Mouse (Mus musculus) MEL (cell line): ENCODE measurements around the gene Syt7.

Experiments
- CHD1 ChIP-seq: IDR thresholded peaks from 2 replicates; pipeline ENCODE4 v1.6.1; 2012; ENCODE audit warnings: low read depth, mild to moderate bottlenecking, inconsistent platforms, low read length, improper control_type of control experiment
- CTCF ChIP-seq, 3 experiments: IDR thresholded peaks in 2 of 3; conservative IDR thresholded peaks in 1 of 3; 2 replicates each; pipeline ENCODE4 v1.5.1; 2011 to 2012; ENCODE audit warnings: low read length in 3 of 3, low read depth in 2 of 3, mild to moderate bottlenecking in 2 of 3, improper control_type of control experiment in 1 of 3, inconsistent platforms in 1 of 3, mixed read lengths in 1 of 3, moderate library complexity in 1 of 3; ENCODE audit not compliant: control insufficient read depth in 1 of 3, insufficient read depth in 1 of 3, poor library complexity in 1 of 3, severe bottlenecking in 1 of 3
- E2F4 ChIP-seq: IDR thresholded peaks from 2 replicates; pipeline ENCODE4 v1.6.1; 2011; ENCODE audit warnings: low read depth, low read length, improper control_type of control experiment, borderline replicate concordance
- EP300 ChIP-seq, 2 experiments: IDR thresholded peaks; 2 replicates each; pipeline ENCODE4 v1.6.1; 2011; ENCODE audit warnings: improper control_type of control experiment in 2 of 2, low read length in 2 of 2, low read depth in 1 of 2, mild to moderate bottlenecking in 1 of 2
- JUND ChIP-seq: IDR thresholded peaks from 2 replicates; pipeline ENCODE4 v1.6.1; 2011; ENCODE audit warnings: low read depth, mild to moderate bottlenecking, improper control_type of control experiment, low read length
- MXI1 ChIP-seq: IDR thresholded peaks from 2 replicates; pipeline ENCODE4 v1.6.1; 2011; ENCODE audit warnings: mild to moderate bottlenecking, low read depth, low read length, improper control_type of control experiment
- POLR2A ChIP-seq, 2 experiments: IDR thresholded peaks; 2 replicates each; pipeline ENCODE4 v1.6.1; 2011 to 2012; ENCODE audit warnings: low read length in 2 of 2, mild to moderate bottlenecking in 2 of 2, control low read depth in 1 of 2, improper control_type of control experiment in 1 of 2, low read depth in 1 of 2, moderate library complexity in 1 of 2; ENCODE audit not compliant: control insufficient read depth in 1 of 2, insufficient read depth in 1 of 2, poor library complexity in 1 of 2
- RAD21 ChIP-seq: IDR thresholded peaks from 2 replicates; pipeline ENCODE4 v1.6.1; 2011; ENCODE audit warnings: mild to moderate bottlenecking, low read depth, low read length, improper control_type of control experiment
- RCOR1 ChIP-seq: IDR thresholded peaks from 2 replicates; pipeline ENCODE4 v1.6.1; 2012; ENCODE audit warnings: low read depth, mild to moderate bottlenecking, inconsistent platforms, low read length, improper control_type of control experiment
- TAL1 ChIP-seq: IDR thresholded peaks from 2 replicates; pipeline ENCODE4 v1.6.1; 2012; ENCODE audit warnings: mild to moderate bottlenecking, inconsistent platforms, low read length, moderate library complexity, mixed read lengths
- USF1 ChIP-seq: IDR thresholded peaks from 2 replicates; pipeline ENCODE4 v1.6.1; 2014; ENCODE audit warnings: low read depth, mild to moderate bottlenecking, inconsistent platforms, low read length, improper control_type of control experiment, moderate library complexity
- ZKSCAN1 ChIP-seq: IDR thresholded peaks from 2 replicates; pipeline ENCODE4 v1.6.1; 2012; ENCODE audit warnings: low read depth, mild to moderate bottlenecking, inconsistent platforms, low read length, improper control_type of control experiment, moderate library complexity

DNA sequence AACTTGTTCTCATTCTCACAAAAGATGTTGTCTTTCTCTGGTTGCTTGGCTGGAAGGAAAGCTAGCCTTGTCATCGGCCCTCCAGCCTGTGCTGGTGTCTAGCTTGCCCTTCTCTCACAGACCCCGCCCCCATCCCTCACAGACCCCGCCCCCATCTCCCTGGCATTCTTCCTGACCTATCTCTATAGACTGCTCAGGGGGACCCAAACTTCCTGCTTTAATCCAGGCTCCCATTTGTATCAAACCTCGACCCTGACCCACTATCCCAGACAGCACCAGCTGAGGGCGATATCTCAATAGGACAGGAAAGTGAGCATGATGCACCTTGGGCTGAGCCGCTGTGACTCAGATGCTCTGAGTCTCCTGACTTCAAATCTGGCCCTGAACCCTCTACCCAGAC is 84.9 kb downstream of the Syt7 start:
- no peak for TF ChIP-seq ZKSCAN1
- TF ChIP-seq CTCF (IDR thresholded peaks at IDR 0.05 in 2 of 3, conservative IDR thresholded peaks at IDR 0.05 in 1 of 3; ENCODE audit: control insufficient read depth in 1 of 3, insufficient read depth in 1 of 3, low read depth in 2 of 3, low read length in 3 of 3, poor library complexity in 1 of 3, severe bottlenecking in 1 of 3), result no peak
- no peak for TF ChIP-seq JUND
- no peak for TF ChIP-seq RCOR1
- no peak for TF ChIP-seq EP300 (IDR thresholded peaks at IDR 0.05; ENCODE audit: low read depth in 1 of 2, low read length in 2 of 2)
- TF ChIP-seq USF1, result no peak
- no peak for TF ChIP-seq POLR2A (IDR thresholded peaks at IDR 0.05; ENCODE audit: control insufficient read depth in 1 of 2, insufficient read depth in 1 of 2, low read depth in 1 of 2, low read length in 2 of 2, poor library complexity in 1 of 2)
- TF ChIP-seq CHD1, result no peak
- no peak for TF ChIP-seq E2F4
- TF ChIP-seq MXI1, result no peak
- TF ChIP-seq RAD21, result no peak
- TF ChIP-seq TAL1, result no peak
